Mouse (Mus musculus) ES-E14 (cell line): ENCODE data around the gene Bhmt2. TPM values are rescaled to one million over a fixed set of nuclear protein-coding genes. Genes with fewer than 3 reads are reported as not detected.

Experiments
- DNase-seq: peaks from one replicate; pipeline ENCODE4 v3.0.0-alpha.2; 2013; ENCODE audit warnings: low read depth, low spot score
- H3K27ac ChIP-seq: 2 replicates; pipeline ENCODE4 v1.5.1; 2012; ENCODE audit warnings: low read depth, mild to moderate bottlenecking, low read length, moderate library complexity, mixed read lengths; ENCODE audit not compliant: poor library complexity, insufficient read depth, severe bottlenecking
- H3K36me3 ChIP-seq: 2 replicates; pipeline ENCODE4 v1.6.1; 2012; ENCODE audit warnings: mild to moderate bottlenecking, low read length, moderate library complexity, mixed read lengths; ENCODE audit not compliant: control insufficient read depth, poor library complexity, insufficient read depth, severe bottlenecking
- H3K4me1 ChIP-seq, 2 experiments: fragments of 150-350 bp in 1 of 2; sonication (generic) in 1 of 2; 2 replicates each; pipeline ENCODE4 v1.6.1; 2012; ENCODE audit warnings: low read length in 2 of 2, mild to moderate bottlenecking in 1 of 2, mixed read lengths in 1 of 2; ENCODE audit not compliant: control insufficient read depth in 2 of 2, insufficient read depth in 2 of 2, poor library complexity in 1 of 2
- H3K4me3 ChIP-seq, 2 experiments: fragments of 150-350 bp in 1 of 2; sonication (generic) in 1 of 2; 2 replicates each; pipeline ENCODE4 v1.5.1; 2012; ENCODE audit warnings: low read length in 2 of 2, low read depth in 1 of 2, mild to moderate bottlenecking in 1 of 2, mixed read lengths in 1 of 2; ENCODE audit not compliant: insufficient read depth in 1 of 2, poor library complexity in 1 of 2, severe bottlenecking in 1 of 2
- H3K9ac ChIP-seq: 2 replicates; pipeline ENCODE4 v1.6.1; 2012; ENCODE audit warnings: low read depth, mild to moderate bottlenecking, low read length, mixed read lengths; ENCODE audit not compliant: poor library complexity, insufficient read depth, severe bottlenecking
- H3K9me3 ChIP-seq: fragments of 150-350 bp; sonication (generic); 2 replicates; pipeline ENCODE4 v1.6.1; 2012; ENCODE audit warnings: low read depth, mild to moderate bottlenecking, low read length; ENCODE audit not compliant: control insufficient read depth, insufficient read depth
- CHD2 ChIP-seq: IDR thresholded peaks from 2 replicates; pipeline ENCODE4 v1.6.1; 2014; ENCODE audit warnings: mild to moderate bottlenecking, low read depth, low read length, inconsistent platforms
- HCFC1 ChIP-seq: IDR thresholded peaks from 2 replicates; pipeline ENCODE4 v1.6.1; 2012; ENCODE audit warnings: low read length, inconsistent platforms, borderline replicate concordance; ENCODE audit not compliant: insufficient read depth
- MAFK ChIP-seq: IDR thresholded peaks from 2 replicates; pipeline ENCODE4 v1.6.1; 2014; ENCODE audit warnings: mild to moderate bottlenecking, low read depth, low read length, inconsistent platforms; ENCODE audit not compliant: insufficient read depth
- ZC3H11A ChIP-seq: IDR thresholded peaks from 2 replicates; pipeline ENCODE4 v1.6.1; 2012; ENCODE audit warnings: low read depth, mild to moderate bottlenecking, inconsistent platforms, low read length, borderline replicate concordance
- ZNF384 ChIP-seq: IDR thresholded peaks from 2 replicates; pipeline ENCODE4 v1.6.1; 2012; ENCODE audit warnings: low read depth, low read length, inconsistent platforms
- in situ Hi-C, 2 experiments: fragments of 600-800 bp; cut with MboI; formaldehyde crosslinking; loops; one replicate each; pipeline ENCODE4 v1.15.1; 2025; ENCODE audit warnings: low sequenced_read_pairs in 2 of 2, inconsistent platforms in 1 of 2; ENCODE audit not compliant: unreplicated experiment in 2 of 2
- total RNA-seq: library from RNA; depleted of rRNA; stranded (reverse); fragments of 300-350 nt; gene quantifications from 2 replicates; pipeline ENCODE4 v1.2.3, GENCODE M21; 2012

Gene Bhmt2
- total RNA-seq, 1 experiment: 0.62 TPM

GRCm38 (mm10) chr13:93628861-93629260, 45.2 kb downstream of the Bhmt2 start:
- H3K4me3 ChIP-seq: no peak overlapping the region
- TF ChIP-seq CHD2: no peak
- TF ChIP-seq ZNF384: no peak
- TF ChIP-seq HCFC1: no peak
- no peak for TF ChIP-seq MAFK
- TF ChIP-seq ZC3H11A: no peak
- H3K9me3 ChIP-seq: no peaks in the 10 kb centered on the region
- DNase-seq: no peak
- in situ Hi-C loops: no loop called here
- H3K9ac ChIP-seq: no peak overlapping the region
- H3K4me1 ChIP-seq: no peaks in the 10 kb centered on the region
- H3K36me3 ChIP-seq: no peaks in the 10 kb centered on the region
- no peak overlapping the region for H3K27ac ChIP-seq

- no peak overlapping the region for H3K27ac ChIP-seq
Measured at GRCm38 (mm10) chr13:93614361-93614948, 59.6 kb downstream of the Bhmt2 start.

GRCm38 (mm10) chr13:93613771-93614170, 60.3 kb downstream of the Bhmt2 start:
- no peak for TF ChIP-seq ZC3H11A
- no peak for TF ChIP-seq ZNF384
- no peak for TF ChIP-seq HCFC1
- no peak for TF ChIP-seq CHD2
- no peak for TF ChIP-seq MAFK
- Histone ChIP-seq H3K9me3 (no peaks in the 10 kb centered on the region), H3K9ac (no peak overlapping the region), H3K4me3 (no peak overlapping the region), H3K4me1 (no peaks in the 10 kb centered on the region), H3K27ac (no peak overlapping the region), H3K36me3 (no peaks in the 10 kb centered on the region)
- no peak for DNase-seq
- in situ Hi-C loops: no loop called here

More at GRCm38 (mm10) chr13:93614361-93614948, 59.6 kb downstream of the Bhmt2 start:
- H3K4me1 ChIP-seq: no peaks in the 10 kb centered on the region
- H3K9ac ChIP-seq: no peak overlapping the region
- in situ Hi-C loops: no loop called here
- no peaks in the 10 kb centered on the region for H3K9me3 ChIP-seq
- no peak overlapping the region for H3K4me3 ChIP-seq
- no peaks in the 10 kb centered on the region for H3K36me3 ChIP-seq
- no peak for DNase-seq
- TF ChIP-seq CHD2: no peak
- no peak for TF ChIP-seq ZNF384
- TF ChIP-seq MAFK: no peak
- TF ChIP-seq ZC3H11A: no peak
- no peak for TF ChIP-seq HCFC1

- TF ChIP-seq ZC3H11A (no peak), MAFK (no peak), HCFC1 (no peak), CHD2 (no peak), ZNF384 (no peak)
- H3K9me3 ChIP-seq: no peaks in the 10 kb centered on the region
- no peak overlapping the region for H3K9ac ChIP-seq
- no peaks in the 10 kb centered on the region for H3K4me1 ChIP-seq
- H3K4me3 ChIP-seq: no peak overlapping the region
- DNase-seq: peak; percentile 74
- no peak overlapping the region for H3K27ac ChIP-seq
- no peaks in the 10 kb centered on the region for H3K36me3 ChIP-seq
- in situ Hi-C loops: no loop called here
Measured at GRCm38 (mm10) chr13:93612660-93613607, 61.2 kb downstream of the Bhmt2 start.
